Mouse (Mus musculus): ENCODE measurements around the gene Spns3. TPM values are rescaled to one million over a fixed set of nuclear protein-coding genes. Genes with fewer than 3 reads are reported as not detected.

The Spns3 gene
- polyA plus RNA-seq, 1 experiment: 13.2 TPM

DNA sequence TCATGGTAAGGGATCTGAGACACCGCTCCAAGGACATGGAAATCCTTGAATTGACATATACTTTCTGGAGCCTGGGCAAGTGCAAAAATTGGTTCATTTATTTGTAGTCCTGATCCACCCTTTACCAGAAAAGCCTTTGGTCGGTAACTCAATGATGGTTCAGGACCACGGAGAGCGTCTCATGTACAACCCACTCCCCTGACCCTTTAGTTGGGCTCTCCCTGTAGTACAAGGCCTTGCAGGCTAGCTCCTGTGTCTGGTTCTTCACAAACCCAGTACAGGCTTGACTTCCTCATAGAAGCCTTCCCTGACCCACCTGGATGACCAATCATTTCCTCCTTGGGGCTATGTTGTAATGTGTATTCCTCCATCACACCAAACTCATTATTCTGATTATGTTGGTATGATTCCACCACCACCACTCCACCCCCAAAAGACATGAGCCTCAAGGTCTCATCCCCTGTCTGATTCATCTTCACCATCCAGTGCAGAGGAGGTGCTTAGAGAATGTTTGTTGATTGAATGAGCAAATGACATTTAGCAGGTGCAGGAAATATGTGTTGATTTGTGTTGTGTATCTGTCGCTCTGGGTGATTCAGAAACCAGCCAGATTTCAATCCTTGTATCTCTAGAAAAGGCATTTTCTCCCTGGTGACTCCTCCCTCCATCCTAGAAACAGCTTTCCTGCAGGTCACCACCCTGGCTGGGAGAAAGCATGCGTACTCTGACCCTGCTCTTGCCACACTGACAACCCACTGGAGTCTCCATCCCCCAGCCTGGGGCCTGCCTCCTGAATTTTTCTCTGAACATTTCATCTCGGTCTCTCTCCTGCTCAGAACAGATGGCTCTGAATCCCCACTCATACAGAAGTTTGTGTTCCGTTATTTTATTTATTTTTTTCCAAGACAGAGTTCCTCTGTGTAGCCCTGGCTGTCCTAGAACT, 56.0 kb downstream of the Spns3 start:
- Histone ChIP-seq H3K27ac (ENCODE audit: control insufficient read depth, insufficient read depth, low read depth, low read length, poor library complexity) (no peak overlapping the region), H3K4me1 (ENCODE audit: control insufficient read depth, insufficient read depth, low read length) (no peaks in the 10 kb centered on the region; the same call in 1 of the 2 replicates), H3K4me3 (replicated peaks; ENCODE audit: control insufficient read depth, low read depth, low read length) (no peak overlapping the region)
- 61% methylated on average over 8 of the region's 8 CpGs for WGBS
- TF ChIP-seq CTCF (IDR thresholded peaks at IDR 0.05; ENCODE audit: control insufficient read depth, insufficient read depth, low read length): no peak
- no peak for TF ChIP-seq POLR2A (IDR thresholded peaks at IDR 0.05; ENCODE audit: borderline replicate concordance, control insufficient read depth, low read depth, low read length)

- H3K27ac ChIP-seq (ENCODE audit: control insufficient read depth, insufficient read depth, low read depth, low read length, poor library complexity): no peak overlapping the region
- TF ChIP-seq CTCF (IDR thresholded peaks at IDR 0.05; ENCODE audit: control insufficient read depth, insufficient read depth, low read length) (no peak), POLR2A (IDR thresholded peaks at IDR 0.05; ENCODE audit: borderline replicate concordance, control insufficient read depth, low read depth, low read length) (no peak)
- H3K4me3 ChIP-seq (replicated peaks; ENCODE audit: control insufficient read depth, low read depth, low read length): no peak overlapping the region
- H3K4me1 ChIP-seq (ENCODE audit: control insufficient read depth, insufficient read depth, low read length): no peaks in the 10 kb centered on the region; the same call in 1 of the 2 replicates
- 49% methylated on average over 15 of the region's 15 CpGs for WGBS
Measured at GRCm38 (mm10) chr11:72491130-72491960, 59.0 kb downstream of the Spns3 start.

DNA sequence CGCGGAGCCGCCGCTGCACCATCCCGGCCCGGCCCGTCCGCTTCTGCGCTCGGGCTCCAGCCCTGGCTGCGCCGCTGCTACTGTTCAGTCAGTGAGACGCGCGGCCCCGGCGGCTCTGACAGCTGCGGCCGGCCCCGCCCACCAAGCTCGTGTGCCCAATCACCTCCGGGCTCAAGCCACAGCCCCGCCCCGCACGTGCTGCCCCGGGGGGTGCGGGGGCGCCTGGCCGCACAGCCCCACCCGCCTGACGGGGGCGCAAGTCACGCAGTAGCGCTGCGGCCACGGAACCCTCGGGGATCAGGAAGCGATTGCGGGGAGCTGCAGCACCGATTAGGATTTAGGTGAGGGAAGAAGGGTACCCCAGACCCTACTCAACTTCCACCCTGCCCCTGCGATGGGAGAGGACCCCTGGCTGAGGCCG, 60.4 kb downstream of the Spns3 start, which contains the start of gene Spns2:
Gene Spns2 (minus strand): TSS at position 24 of the 421 bp plus-strand sequence.
- H3K4me1 ChIP-seq (ENCODE audit: control insufficient read depth, insufficient read depth, low read length): no peaks in the 10 kb centered on the region
- under 1% methylated on average over 42 of the region's 42 CpGs for WGBS

DNA sequence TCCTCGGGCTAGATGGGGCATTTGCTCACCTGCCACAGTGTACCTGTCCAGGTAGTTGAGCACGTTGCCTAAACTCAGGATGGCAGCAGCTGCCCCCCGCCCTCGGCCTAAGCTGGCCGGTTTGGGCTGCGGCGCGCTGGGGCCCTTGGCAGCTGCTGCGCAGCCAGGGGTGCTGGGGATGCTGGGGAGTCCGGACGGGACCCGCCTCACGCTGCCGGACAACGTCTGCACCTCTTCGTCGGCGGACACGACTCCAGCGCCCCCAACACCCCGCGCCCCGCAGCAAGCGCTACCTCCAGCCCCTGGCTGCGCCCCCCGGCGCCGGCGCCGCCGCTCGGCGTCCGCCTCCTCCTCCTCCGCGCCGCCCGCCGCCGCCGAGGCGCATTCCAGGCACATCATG, 60.9 kb downstream of the Spns3 start:
- Histone ChIP-seq H3K4me1 (ENCODE audit: control insufficient read depth, insufficient read depth, low read length) (peaks cover 2% of the 10 kb centered on the region; the same call in 1 of the 2 replicates), H3K27ac (ENCODE audit: control insufficient read depth, insufficient read depth, low read depth, low read length, poor library complexity) (no peak overlapping the region), H3K4me3 (replicated peaks; ENCODE audit: control insufficient read depth, low read depth, low read length) (peak overlapping the region; percentile 58)
- 6% methylated on average over 39 of the region's 42 CpGs for WGBS
- TF ChIP-seq CTCF (IDR thresholded peaks at IDR 0.05; ENCODE audit: control insufficient read depth, insufficient read depth, low read length) (no peak), POLR2A (IDR thresholded peaks at IDR 0.05; ENCODE audit: borderline replicate concordance, control insufficient read depth, low read depth, low read length) (no peak)

More for the DNA sequence above, 60.4 kb downstream of the Spns3 start, which contains the start of gene Spns2:
- H3K27ac ChIP-seq (ENCODE audit: control insufficient read depth, insufficient read depth, low read depth, low read length, poor library complexity): no peak within 1 kb of the TSS
- TF ChIP-seq POLR2A (IDR thresholded peaks at IDR 0.05; ENCODE audit: borderline replicate concordance, control insufficient read depth, low read depth, low read length) (peak; percentile 53; the same call in 1 of the 2 replicates), CTCF (IDR thresholded peaks at IDR 0.05; ENCODE audit: control insufficient read depth, insufficient read depth, low read length) (peak; percentile 44; the same call in 1 of the 2 replicates)
- H3K4me3 ChIP-seq (replicated peaks; ENCODE audit: control insufficient read depth, low read depth, low read length): peak within 1 kb of the TSS; percentile 58

DNA sequence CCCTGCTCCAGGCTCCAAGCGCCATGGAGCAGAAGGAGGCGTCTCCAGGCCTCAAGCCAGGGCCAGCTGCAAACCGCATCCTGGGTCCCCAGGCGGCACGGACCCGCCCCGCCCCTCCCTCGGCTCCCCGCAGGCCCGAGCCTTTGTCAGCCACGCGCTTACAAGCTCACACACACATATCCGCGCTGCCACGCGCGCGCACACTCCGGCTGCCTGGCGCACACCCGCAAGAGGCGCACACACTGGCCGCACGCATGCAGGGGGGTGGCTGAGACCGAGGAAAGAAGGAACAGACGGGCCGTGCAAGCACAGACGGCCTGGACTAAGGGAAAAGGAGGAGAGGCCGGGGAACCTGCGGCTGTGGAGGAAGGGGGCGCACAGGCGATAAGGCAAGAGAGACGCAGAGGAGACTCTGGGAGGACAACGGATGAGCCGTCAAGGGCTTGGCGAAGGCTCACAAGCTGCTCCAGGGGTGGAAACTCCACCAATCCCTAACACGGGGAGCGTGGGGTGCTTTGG, 61.5 kb downstream of the Spns3 start:
- Histone ChIP-seq H3K4me3 (replicated peaks; ENCODE audit: control insufficient read depth, low read depth, low read length) (peak overlapping the region; percentile 58), H3K4me1 (ENCODE audit: control insufficient read depth, insufficient read depth, low read length) (peaks cover 2% of the 10 kb centered on the region; the same call in 1 of the 2 replicates), H3K27ac (ENCODE audit: control insufficient read depth, insufficient read depth, low read depth, low read length, poor library complexity) (no peak overlapping the region)
- TF ChIP-seq CTCF (IDR thresholded peaks at IDR 0.05; ENCODE audit: control insufficient read depth, insufficient read depth, low read length) (no peak), POLR2A (IDR thresholded peaks at IDR 0.05; ENCODE audit: borderline replicate concordance, control insufficient read depth, low read depth, low read length) (no peak)
- WGBS: under 1% methylated on average over 38 of the region's 38 CpGs

DNA sequence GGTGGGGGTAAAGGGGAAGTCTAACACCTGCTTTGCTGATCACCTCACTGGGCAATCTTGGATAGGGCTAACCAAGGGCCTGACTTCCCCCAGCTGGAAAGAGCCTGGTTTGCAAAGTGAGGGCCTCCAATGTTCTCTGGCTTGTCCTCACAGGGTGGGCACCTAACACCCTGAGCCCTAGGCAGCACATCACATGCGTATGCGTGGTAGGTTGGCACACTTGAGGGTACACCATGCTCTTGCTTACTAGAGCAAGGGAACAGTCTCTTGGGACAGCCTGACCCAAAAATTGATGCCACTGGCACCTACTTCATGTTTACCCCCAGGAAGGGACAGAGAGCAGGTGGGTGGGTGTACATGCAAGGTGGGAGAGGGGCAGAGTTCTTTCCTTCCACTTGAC, 62.6 kb downstream of the Spns3 start:
- TF ChIP-seq POLR2A (IDR thresholded peaks at IDR 0.05; ENCODE audit: borderline replicate concordance, control insufficient read depth, low read depth, low read length) (no peak), CTCF (IDR thresholded peaks at IDR 0.05; ENCODE audit: control insufficient read depth, insufficient read depth, low read length) (no peak)
- Histone ChIP-seq H3K4me3 (replicated peaks; ENCODE audit: control insufficient read depth, low read depth, low read length) (no peak overlapping the region), H3K27ac (ENCODE audit: control insufficient read depth, insufficient read depth, low read depth, low read length, poor library complexity) (no peak overlapping the region), H3K4me1 (ENCODE audit: control insufficient read depth, insufficient read depth, low read length) (peaks cover 2% of the 10 kb centered on the region; the same call in 1 of the 2 replicates)
- 22% methylated on average over 2 of the region's 2 CpGs for WGBS

- Histone ChIP-seq H3K4me1 (ENCODE audit: control insufficient read depth, insufficient read depth, low read length) (peaks cover 2% of the 10 kb centered on the region; the same call in 1 of the 2 replicates), H3K4me3 (replicated peaks; ENCODE audit: control insufficient read depth, low read depth, low read length) (no peak overlapping the region), H3K27ac (ENCODE audit: control insufficient read depth, insufficient read depth, low read depth, low read length, poor library complexity) (no peak overlapping the region)
- no peak for TF ChIP-seq POLR2A (IDR thresholded peaks at IDR 0.05; ENCODE audit: borderline replicate concordance, control insufficient read depth, low read depth, low read length)
- TF ChIP-seq CTCF (IDR thresholded peaks at IDR 0.05; ENCODE audit: control insufficient read depth, insufficient read depth, low read length): no peak
- 24% methylated on average over 5 of the region's 5 CpGs for WGBS
Measured at GRCm38 (mm10) chr11:72487171-72487570, 63.1 kb downstream of the Spns3 start.

Measured in bone marrow, adult 2 months (tissue).